Mouse (Mus musculus): Measurements from ENCODE around the gene Zfp120.
"Not testable (repeated sequence)": the region's sequence is repeated elsewhere in the genome, so short reads cannot be mapped to it uniquely, and the experiment has no call there.

The Zfp120 gene
- long read RNA-seq, experiment 1, full-length matches to known transcripts, result 7 of 8 reads
- long read RNA-seq, experiment 1, partial matches to known transcripts, result 0 of 8 reads
- long read RNA-seq, experiment 1, other reads (novel, unspliced or antisense), result 1 of 8 reads
- long read RNA-seq, experiment 2, full-length matches to known transcripts, result 14 of 16 reads
- long read RNA-seq, experiment 2, partial matches to known transcripts, result 0 of 16 reads
- long read RNA-seq, experiment 2, other reads (novel, unspliced or antisense), result 2 of 16 reads

GRCm38 (mm10) chr2:150136435-150136897 is at the start of gene Zfp120:
Zfp120 (minus strand) TSS chr2:150136708.
- intact Hi-C loops (cut with DNase I), result no loop called here

DNA sequence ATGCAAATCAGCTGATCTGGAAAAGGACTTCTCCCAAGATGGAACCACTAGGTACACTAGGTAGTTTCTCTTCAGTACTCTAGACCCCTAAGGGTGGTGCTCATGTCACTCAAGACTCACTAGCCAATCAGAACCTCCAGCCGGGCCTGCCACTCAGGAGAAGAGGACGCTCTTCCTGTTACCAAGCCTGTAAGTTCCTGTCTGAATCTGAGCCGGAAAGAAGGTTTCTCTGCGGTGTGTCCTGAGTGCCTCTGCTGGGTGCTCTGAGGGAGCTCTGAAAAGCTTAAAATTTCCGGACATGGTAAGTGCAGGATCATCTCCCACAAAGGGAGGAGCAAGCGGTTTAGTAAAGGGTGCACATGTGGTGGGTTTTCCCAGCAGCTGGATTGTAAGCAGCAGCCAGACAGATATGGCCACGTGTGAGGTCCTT is 45.1 kb upstream of the Zfp120 start, which contains the start of gene Gm14139:
Gm14139 (plus strand) TSS at position 186 of the 430 bp plus-strand sequence.
- intact Hi-C loops (cut with DNase I), result not testable (repeated sequence)

DNA sequence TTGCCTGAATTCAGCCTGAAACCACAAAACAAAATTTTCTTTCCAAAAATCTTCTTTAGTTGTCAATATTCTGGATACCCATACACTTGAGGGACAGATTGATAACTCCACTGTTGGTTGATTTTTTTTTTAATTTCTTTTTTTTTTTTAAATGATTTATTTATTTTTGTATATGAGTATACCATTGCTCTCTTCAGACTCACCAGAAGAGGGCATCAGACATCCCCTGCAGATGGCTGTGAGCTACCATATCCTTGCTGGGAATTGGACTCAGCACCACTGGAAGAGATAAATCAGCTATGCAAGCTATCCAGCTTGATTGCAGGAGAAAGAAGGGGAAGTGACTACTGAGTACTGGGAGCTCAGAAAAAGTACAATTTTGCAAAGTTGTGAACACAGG is 44.5 kb upstream of the Zfp120 start:
- intact Hi-C loops (cut with DNase I), result not testable (repeated sequence)

- intact Hi-C loops (cut with DNase I), result not testable (repeated sequence)
Observed at GRCm38 (mm10) chr2:150179579-150179978, 43.1 kb upstream of the Zfp120 start, which contains the start of gene Gm10770. Gm10770 (minus strand) TSS chr2:150179679.

GRCm38 (mm10) chr2:150173833-150174232 is 37.3 kb upstream of the Zfp120 start:
- intact Hi-C loops (cut with DNase I), result no loop called here

DNA sequence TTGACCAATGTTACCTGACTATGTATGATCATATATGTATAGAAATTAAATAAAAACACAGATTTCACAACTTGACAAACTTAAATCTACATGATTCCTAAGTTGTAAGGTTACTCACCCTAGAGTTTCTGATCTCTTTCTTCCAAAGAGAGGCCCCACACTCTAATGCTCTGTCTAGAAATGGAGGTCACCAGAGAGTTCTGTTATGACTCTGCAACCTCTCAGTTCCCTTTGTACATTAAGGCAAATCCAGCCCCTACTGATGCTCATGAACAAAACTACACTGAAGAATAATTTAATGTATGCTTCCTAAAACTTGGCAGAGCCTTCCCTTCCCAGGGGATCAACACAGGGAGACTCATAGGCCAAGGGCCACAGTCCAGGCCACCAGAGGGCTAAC is 30.2 kb upstream of the Zfp120 start:
- intact Hi-C loops (cut with DNase I), result no loop called here

DNA sequence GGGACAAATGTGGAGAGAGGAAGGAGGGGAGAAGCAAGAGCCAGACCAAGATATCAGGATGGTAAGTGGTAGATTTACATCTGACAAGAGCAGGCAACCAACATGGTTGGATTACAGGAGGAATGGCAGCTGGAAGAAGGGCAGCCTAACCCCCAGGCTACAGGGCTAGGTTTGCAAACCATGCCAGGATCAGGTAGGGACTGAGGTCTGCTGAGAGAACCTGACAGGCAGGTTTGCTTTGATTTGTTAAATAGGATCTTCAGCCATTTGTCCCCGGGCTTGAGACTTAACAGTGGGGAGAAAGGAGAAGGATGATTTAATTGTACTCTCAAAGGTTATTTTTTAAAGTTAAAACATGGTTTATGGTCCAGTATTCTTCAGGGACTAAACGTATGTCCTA is 3.7 kb downstream of the Zfp120 start:
- intact Hi-C loops (cut with DNase I), result no loop called here

DNA sequence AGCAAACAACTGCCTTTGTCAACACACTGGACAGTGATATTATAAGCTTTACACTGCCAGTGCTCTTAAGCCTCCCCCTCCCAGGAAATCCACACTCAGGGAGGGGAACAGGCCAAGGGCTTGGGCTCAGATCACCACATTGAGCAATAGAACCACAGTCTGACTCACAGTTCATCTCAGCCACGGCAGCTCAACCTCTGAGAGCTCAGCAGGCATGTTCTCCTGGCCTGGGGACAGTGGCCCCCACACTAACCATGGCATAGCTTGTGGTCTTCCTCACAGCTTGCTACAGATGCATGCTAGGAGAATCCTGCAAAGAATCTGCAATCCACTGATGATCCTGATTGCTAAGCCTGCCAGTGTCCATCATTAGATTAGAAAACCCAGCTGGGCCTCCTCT is 4.5 kb downstream of the Zfp120 start:
- intact Hi-C loops (cut with DNase I), result not testable (repeated sequence)

DNA sequence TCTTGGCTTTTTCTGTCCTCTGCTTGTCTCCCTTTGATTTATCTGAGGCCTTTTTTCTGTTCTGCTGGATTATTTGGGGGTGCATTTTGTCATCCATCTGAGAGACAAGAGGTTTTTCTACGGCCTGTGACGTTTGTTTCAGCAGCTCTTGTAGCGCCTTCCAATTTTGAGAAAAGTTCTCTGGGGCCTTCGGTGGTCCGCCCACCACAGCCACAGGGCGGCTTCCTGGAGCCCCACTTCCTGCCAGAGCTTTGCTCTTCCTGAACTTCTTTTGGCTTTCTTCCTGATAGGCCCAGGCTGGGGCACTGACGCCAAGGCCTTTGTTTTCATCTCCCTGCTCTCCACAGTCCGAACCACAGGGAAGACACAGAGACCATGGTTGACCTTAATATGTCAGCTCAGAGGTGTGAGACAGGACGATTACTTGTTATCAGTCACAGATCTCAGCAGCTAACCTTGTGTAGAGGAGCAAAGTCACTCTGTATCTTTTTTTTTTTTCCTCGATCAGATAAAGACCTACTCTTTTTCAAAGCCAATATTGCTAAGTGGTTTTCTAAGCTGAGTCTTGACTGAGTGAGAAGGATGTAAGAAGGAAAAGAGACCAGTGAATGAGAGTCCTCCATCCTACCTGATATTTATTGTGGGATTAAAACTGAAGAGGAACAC is 25.1 kb downstream of the Zfp120 start:
- intact Hi-C loops (cut with DNase I), result no loop called here

GRCm38 (mm10) chr2:150099618-150100017 is 36.9 kb downstream of the Zfp120 start:
- intact Hi-C loops (cut with DNase I), result loop anchor here (2.0 to 10.0 kb wide), 2 partner anchors 545 to 677 kb away; no protein-coding TSS in a partner anchor
